Mouse (Mus musculus): Measurements from ENCODE around the gene 1700001K19Rik.

- TF ChIP-seq CTCF (IDR thresholded peaks at IDR 0.05; ENCODE audit: insufficient read depth, low read length) (no peak), POLR2A (IDR thresholded peaks at IDR 0.05; ENCODE audit: borderline replicate concordance, extremely low read depth, low read depth, low read length) (no peak)
Measured at GRCm38 (mm10) chr12:110706337-110707231, 24.2 kb upstream of the 1700001K19Rik start.

Measured in lung, adult 2 months (tissue).